Mouse (Mus musculus): ENCODE measurements around the gene Cntnap4. TPM values are rescaled to one million over a fixed set of nuclear protein-coding genes. Genes with fewer than 3 reads are reported as not detected.
"Not testable (repeated sequence)": the region's sequence is repeated elsewhere in the genome, so short reads cannot be mapped to it uniquely, and the experiment has no call there.

Gene Cntnap4
- polyA plus RNA-seq, 1 experiment from 2014 or later, result 12.6 TPM

DNA sequence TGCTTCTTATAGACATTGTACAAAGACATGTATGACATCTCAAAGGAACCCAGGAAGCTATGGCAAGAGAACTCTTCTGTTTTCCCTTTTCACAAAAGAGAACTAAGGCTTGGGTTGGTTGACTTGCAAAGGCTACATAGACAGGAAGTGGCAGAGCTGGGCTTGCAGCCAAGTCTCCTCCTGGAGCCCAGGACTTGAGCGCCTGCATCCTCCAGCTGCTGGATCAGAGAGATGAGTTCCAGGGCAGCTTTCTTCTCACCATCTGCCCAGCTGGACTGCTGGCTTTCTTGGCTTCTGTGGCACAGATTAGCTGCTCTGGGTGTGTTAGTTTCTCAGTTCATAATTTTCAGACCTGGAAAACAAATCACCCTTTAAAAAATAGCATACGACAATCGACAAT is 165.7 kb downstream of the Cntnap4 start:
- H3K27me3 ChIP-seq, result no peaks in the 10 kb centered on the region
- no peak overlapping the region for H3K27ac ChIP-seq (replicated peaks)
- no peak overlapping the region for H3K4me2 ChIP-seq
- H3K36me3 ChIP-seq, result no peaks in the 10 kb centered on the region
- H3K9me3 ChIP-seq, result no peaks in the 10 kb centered on the region
- no peak for ATAC-seq (ENCODE audit: low read depth)
- H3K4me3 ChIP-seq, result no peak overlapping the region
- no peak overlapping the region for H3K9ac ChIP-seq
- WGBS, result 86% methylated on average over 3 of the region's 3 CpGs
- no peaks in the 10 kb centered on the region for H3K4me1 ChIP-seq (replicated peaks)

DNA sequence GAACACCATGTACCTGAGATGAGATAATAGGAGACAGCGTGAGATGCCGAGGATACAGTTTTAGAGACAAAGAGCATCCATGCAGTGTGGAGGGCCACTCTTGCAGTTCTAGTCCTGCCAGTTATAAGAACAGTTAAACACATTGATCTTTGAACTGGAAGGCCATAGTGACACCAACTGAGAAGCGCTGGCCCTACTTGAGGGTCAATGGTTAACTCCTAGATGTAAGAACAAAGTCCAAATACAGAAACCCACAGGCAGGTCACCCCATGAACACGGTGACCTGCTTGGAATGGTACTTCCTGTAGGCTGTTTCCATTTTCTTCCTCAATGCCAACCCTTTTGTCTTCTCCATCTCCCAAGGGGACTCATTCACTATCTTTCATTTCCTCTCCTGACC is 173.5 kb downstream of the Cntnap4 start:
- Histone ChIP-seq H3K36me3 (no peaks in the 10 kb centered on the region), H3K4me1 (replicated peaks) (no peaks in the 10 kb centered on the region), H3K4me2 (no peak overlapping the region), H3K27me3 (no peaks in the 10 kb centered on the region), H3K4me3 (no peak overlapping the region), H3K9ac (no peak overlapping the region), H3K9me3 (no peaks in the 10 kb centered on the region), H3K27ac (replicated peaks) (no peak overlapping the region)
- 93% methylated on average over 4 of the region's 4 CpGs for WGBS
- ATAC-seq (ENCODE audit: low read depth), result no peak

DNA sequence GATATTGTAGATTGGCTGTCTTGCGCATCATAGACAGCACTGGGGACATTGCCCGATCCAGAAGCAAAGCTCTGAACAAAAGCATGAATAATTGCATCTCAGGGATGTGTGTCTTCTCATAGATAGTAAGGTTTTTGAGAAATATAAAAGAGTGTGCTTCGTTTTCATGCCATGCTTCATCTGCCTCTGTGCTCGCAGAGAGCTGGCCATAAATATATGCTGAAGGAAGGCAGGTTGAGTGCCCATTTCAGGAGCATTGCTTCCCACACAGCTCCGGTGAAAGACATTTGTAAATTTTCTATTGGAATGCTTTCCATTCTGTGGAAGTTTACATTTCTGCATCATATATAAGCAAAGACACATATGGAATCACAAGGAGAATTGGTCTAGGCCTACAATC is 177.5 kb downstream of the Cntnap4 start:
- no peak for ATAC-seq (ENCODE audit: low read depth)
- H3K36me3 ChIP-seq, result no peaks in the 10 kb centered on the region
- H3K4me1 ChIP-seq (replicated peaks), result no peaks in the 10 kb centered on the region
- no peak overlapping the region for H3K4me2 ChIP-seq
- 78% methylated on average over 5 of the region's 5 CpGs for WGBS
- H3K9me3 ChIP-seq, result no peaks in the 10 kb centered on the region
- no peak overlapping the region for H3K4me3 ChIP-seq
- H3K27ac ChIP-seq (replicated peaks), result 0 out of 2 replicates have a peak overlapping the region, but pooled peaks have one; percentile 9
- no peak overlapping the region for H3K9ac ChIP-seq
- H3K27me3 ChIP-seq, result no peaks in the 10 kb centered on the region

DNA sequence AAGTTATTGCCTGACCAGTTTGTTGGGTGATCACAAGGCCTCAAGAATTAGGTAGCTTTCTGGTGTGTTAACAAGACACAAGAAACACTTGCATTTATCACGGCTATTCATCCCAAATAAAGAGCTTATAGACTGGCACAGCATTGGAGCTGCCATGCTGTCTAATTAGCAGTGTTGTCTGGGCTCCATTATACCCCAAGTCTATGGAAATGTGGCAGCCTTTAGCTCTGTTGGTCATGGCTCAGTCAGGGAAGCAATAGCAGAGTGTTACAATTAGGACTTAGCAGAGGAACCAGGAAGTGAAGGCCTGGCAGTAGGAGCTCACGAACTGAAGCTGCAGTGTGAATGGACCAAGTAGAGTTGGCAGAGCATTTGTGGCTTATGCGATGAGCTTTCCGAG is 185.3 kb downstream of the Cntnap4 start:
- Histone ChIP-seq H3K9me3 (no peaks in the 10 kb centered on the region), H3K27me3 (no peaks in the 10 kb centered on the region), H3K9ac (no peak overlapping the region), H3K4me3 (no peak overlapping the region), H3K4me2 (no peak overlapping the region), H3K36me3 (no peaks in the 10 kb centered on the region), H3K27ac (replicated peaks) (no peak overlapping the region), H3K4me1 (replicated peaks) (no peaks in the 10 kb centered on the region)
- 76% methylated on average over 4 of the region's 4 CpGs for WGBS
- ATAC-seq (ENCODE audit: low read depth), result no peak

DNA sequence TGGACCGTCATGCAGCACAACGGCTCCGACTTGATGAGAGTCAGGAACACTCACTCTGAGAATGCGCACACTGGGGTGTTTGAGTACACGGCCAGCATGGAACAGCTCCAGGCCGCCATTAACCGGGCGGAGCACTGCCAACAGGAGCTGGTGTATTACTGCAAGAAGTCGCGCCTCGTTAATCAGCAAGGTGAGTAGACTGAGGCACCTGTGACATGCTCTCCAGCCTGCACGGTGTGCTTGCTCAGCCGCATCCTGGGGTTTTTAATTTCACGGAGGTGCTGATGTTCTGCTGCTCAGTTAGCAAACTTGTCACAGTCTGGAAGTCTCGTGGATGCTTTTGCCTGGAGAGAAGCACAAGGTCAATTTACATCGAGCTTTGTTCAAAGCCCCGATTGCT is 233.2 kb downstream of the Cntnap4 start:
- Histone ChIP-seq H3K4me3 (no peak overlapping the region), H3K9me3 (no peaks in the 10 kb centered on the region), H3K4me1 (replicated peaks) (no peaks in the 10 kb centered on the region), H3K27me3 (no peaks in the 10 kb centered on the region), H3K4me2 (no peak overlapping the region), H3K9ac (no peak overlapping the region), H3K27ac (replicated peaks) (no peak overlapping the region), H3K36me3 (no peaks in the 10 kb centered on the region)
- WGBS, result 93% methylated on average over 17 of the region's 17 CpGs
- no peak for ATAC-seq (ENCODE audit: low read depth)

DNA sequence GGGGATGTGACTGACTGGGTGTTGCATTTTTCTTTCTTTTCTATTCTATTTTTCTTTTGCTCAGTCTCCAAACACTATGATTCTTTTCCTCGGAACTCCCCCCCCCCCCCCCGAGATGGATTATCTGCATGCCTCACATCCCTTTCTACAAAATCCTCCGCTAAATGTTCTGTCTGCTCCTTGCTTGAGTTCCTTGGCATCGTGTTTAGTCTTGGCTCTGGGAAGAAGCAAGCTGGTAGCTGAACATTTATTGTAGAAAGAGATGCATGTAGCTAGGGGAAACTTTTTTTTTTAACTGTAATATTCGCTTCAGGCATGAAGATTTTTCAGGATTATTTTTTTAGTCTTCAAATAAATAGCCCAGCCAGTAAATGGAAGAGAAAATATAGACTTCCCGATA is 239.5 kb downstream of the Cntnap4 start:
- 80% methylated on average over 6 of the region's 6 CpGs for WGBS
- H3K4me1 ChIP-seq (replicated peaks), result no peaks in the 10 kb centered on the region
- no peak overlapping the region for H3K4me3 ChIP-seq
- ATAC-seq (ENCODE audit: low read depth), result no peak
- no peaks in the 10 kb centered on the region for H3K27me3 ChIP-seq
- H3K36me3 ChIP-seq, result no peaks in the 10 kb centered on the region
- H3K27ac ChIP-seq (replicated peaks), result no peak overlapping the region
- no peak overlapping the region for H3K4me2 ChIP-seq
- H3K9me3 ChIP-seq, result no peaks in the 10 kb centered on the region
- no peak overlapping the region for H3K9ac ChIP-seq

DNA sequence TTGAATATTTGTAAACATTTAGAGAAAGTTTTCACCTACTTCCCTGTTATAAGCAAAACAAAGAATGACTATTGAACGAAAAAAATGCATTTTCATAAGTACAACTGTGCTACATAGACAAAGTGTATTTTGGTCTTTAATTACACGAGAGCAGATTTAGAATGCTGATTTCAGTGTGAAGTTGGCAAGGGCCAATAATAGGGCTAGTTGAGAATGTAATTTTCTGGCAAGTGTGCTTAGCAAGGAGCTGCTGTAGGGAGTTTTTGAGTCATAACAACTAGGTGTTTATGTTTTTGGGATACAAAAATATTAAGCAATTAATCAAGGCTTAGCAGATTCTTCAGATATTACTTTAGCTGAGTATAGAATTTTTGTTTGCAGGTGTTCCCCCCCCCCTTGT is 271.2 kb downstream of the Cntnap4 start:
- no peak overlapping the region for H3K4me3 ChIP-seq
- WGBS, result 81% methylated on average over 2 of the region's 2 CpGs
- H3K9ac ChIP-seq, result no peak overlapping the region
- no peaks in the 10 kb centered on the region for H3K4me1 ChIP-seq (replicated peaks)
- no peak overlapping the region for H3K4me2 ChIP-seq
- H3K36me3 ChIP-seq, result no peaks in the 10 kb centered on the region
- H3K27me3 ChIP-seq, result no peaks in the 10 kb centered on the region
- no peak for ATAC-seq (ENCODE audit: low read depth)
- H3K27ac ChIP-seq (replicated peaks), result no peak overlapping the region
- H3K9me3 ChIP-seq, result no peaks in the 10 kb centered on the region

DNA sequence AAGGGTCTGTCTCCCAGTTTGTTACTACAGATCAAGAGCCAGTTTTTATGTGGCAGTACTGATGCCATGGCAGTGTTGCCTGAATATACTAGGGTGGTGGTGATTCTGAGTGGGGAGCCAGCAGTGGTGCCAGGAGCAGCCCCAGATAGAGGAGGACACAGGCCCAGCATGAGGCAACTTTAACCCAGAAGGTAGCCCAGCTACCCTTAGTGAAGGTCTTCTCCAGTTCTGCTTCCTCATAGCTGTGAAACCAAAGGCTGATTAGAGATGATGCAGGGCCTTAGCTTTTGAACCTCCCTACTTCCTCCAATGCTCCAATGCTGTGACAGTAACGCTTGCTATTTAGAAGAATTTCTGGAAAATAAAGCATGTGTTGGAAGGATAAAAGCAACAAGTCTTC is 279.7 kb downstream of the Cntnap4 start:
- 92% methylated on average over 1 of the region's 1 CpGs for WGBS

DNA sequence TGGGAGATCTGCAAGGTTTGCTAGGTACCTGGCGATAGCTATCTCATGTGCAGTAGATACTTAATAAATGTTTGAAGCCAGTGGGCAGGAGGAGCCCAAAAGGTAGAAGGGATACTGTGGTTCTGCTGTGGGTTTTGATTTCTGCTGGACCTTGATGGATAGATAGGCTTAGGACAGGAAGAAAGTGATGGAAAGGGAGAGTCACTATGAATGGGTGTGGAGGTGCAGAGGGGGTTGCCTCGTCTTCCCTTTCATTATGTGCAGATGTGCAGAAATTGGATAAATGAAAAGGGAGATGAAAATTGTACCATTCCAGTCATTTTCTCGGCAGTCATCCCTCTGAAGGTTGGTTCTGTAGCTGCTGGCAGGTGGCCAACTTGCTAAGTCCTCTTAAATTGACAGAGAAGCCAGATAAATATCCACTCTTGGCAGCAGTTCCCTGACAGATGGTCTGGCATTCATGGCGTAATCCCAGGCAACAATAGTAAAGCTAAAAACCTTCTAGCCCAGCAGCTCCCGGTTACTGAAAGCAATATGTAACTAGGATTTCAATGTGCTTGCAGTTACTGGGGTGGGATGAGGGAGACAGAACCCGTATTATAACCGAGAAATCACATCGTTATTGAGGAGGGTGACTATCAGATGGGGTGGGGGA is 336.7 kb downstream of the Cntnap4 start:
- Histone ChIP-seq H3K9ac (no peak overlapping the region), H3K9me3 (no peaks in the 10 kb centered on the region), H3K27ac (replicated peaks) (peak overlapping the region; percentile 82), H3K27me3 (no peaks in the 10 kb centered on the region), H3K4me2 (peak overlapping the region; percentile 27), H3K4me3 (no peak overlapping the region), H3K4me1 (replicated peaks) (peaks cover 27% of the 10 kb centered on the region), H3K36me3 (no peaks in the 10 kb centered on the region)
- WGBS, result 23% methylated on average over 8 of the region's 8 CpGs
- peak; percentile 79 for ATAC-seq (ENCODE audit: low read depth)

More for the DNA sequence above, 279.7 kb downstream of the Cntnap4 start:
- not testable (repeated sequence) for H3K9me3 ChIP-seq; H3K36me3 ChIP-seq; H3K27me3 ChIP-seq; H3K27ac ChIP-seq (replicated peaks); ATAC-seq (ENCODE audit: low read depth); H3K4me3 ChIP-seq; H3K4me1 ChIP-seq (replicated peaks); H3K4me2 ChIP-seq; H3K9ac ChIP-seq

DNA sequence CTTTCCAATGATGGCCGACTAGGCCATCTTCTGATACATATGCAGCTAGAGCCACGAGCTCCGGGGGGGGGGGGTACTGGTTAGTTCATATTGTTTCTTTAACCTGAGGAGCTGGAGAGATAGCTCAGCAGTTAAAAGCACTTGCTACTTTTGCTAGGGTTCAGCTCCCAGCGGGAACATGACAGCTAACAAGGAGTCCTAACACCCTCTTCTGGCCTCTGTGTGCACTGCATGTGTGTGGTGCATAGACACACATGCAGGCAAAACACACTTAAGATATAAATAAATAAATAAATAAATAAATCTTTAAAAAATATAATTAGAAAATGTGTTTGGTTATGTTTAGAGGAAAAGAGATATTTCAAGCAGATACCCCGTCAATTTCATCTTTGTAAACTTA is 339.7 kb downstream of the Cntnap4 start:
- no peak overlapping the region for H3K4me3 ChIP-seq
- H3K36me3 ChIP-seq, result no peaks in the 10 kb centered on the region
- 64% methylated on average over 5 of the region's 5 CpGs for whole genome bisulfite sequencing
- no peak overlapping the region for H3K4me2 ChIP-seq
- ATAC-seq (ENCODE audit: low read depth), result no peak
- H3K4me1 ChIP-seq (replicated peaks), result peaks cover 31% of the 10 kb centered on the region
- no peak overlapping the region for H3K27ac ChIP-seq (replicated peaks)
- H3K9me3 ChIP-seq, result no peaks in the 10 kb centered on the region
- H3K27me3 ChIP-seq, result no peaks in the 10 kb centered on the region
- no peak overlapping the region for H3K9ac ChIP-seq

DNA sequence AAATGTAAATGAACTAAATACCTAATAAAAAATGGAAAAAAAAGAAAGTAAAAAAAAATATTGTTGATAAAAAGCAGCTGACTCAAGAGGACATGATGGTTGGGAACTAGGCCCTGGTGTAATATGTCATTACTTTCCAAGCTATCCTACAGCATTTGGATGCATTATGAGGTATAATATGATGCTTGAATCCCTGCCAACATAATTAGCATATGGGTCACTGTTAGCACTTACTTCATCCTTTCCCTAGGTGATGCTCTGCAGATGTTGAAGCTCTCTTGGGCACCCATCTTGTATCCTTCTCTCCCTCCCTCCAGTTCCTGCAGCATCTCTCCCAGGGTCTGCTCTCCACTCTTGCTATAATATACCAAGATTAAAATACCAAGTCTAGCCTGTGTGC is 341.6 kb downstream of the Cntnap4 start:
- H3K27ac ChIP-seq (replicated peaks), result peak overlapping the region; percentile 56; the same call in 1 of the 2 replicates
- no peaks in the 10 kb centered on the region for H3K36me3 ChIP-seq
- H3K4me2 ChIP-seq, result no peak overlapping the region
- H3K9me3 ChIP-seq, result no peaks in the 10 kb centered on the region
- H3K9ac ChIP-seq, result no peak overlapping the region
- H3K4me1 ChIP-seq (replicated peaks), result peaks cover 24% of the 10 kb centered on the region
- ATAC-seq (ENCODE audit: low read depth), result no peak
- H3K27me3 ChIP-seq, result no peaks in the 10 kb centered on the region
- no peak overlapping the region for H3K4me3 ChIP-seq

DNA sequence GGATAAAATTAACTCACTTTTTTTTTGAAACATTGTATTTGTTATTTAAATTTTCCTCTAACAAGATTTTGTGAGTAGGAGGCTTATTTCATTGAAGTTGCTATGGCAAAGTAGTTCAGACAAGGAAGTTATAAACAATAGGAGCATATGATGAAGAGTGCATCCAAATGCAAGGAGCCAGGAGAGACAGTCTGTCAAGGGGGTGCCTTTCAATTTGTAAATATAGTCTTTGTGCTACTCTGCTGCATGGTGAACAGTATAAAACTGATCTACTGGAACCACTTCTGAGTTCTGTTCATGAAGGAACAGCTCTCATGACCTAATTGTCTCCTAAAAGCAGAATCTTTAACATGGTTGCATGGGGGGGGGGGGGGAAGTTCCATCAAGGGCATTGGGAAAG is 352.3 kb downstream of the Cntnap4 start:
- Histone ChIP-seq H3K27me3 (no peaks in the 10 kb centered on the region), H3K4me2 (no peak overlapping the region), H3K9ac (no peak overlapping the region)

DNA sequence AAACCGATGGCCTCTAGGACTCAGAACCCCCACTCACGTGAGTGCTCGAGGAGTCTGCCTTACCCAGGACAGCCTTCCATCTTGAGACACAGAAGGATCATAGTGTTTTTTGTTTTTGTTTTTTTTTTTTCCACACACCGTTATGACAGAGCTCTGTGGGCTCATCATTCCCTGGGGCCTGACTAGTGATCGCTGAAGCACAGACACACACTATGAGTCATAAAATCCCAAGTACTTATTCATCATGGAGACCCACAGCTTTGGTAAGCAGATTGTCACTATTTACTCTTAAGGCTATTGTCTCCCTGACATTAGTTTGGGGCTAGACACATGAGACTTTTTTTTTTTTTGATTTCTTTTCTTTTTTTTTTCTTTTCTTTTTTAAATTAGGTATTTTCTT is 352.9 kb downstream of the Cntnap4 start:
- no peak for ATAC-seq (ENCODE audit: low read depth)
- Histone ChIP-seq H3K4me2 (no peak overlapping the region), H3K27me3 (no peaks in the 10 kb centered on the region), H3K9ac (no peak overlapping the region), H3K4me1 (replicated peaks) (peaks cover 8% of the 10 kb centered on the region), H3K27ac (replicated peaks) (0 out of 2 replicates have a peak overlapping the region, but pooled peaks have one; percentile 46), H3K4me3 (no peak overlapping the region), H3K9me3 (no peaks in the 10 kb centered on the region), H3K36me3 (no peaks in the 10 kb centered on the region)
- 63% methylated on average over 5 of the region's 5 CpGs for WGBS

More for the DNA sequence above, 352.3 kb downstream of the Cntnap4 start:
- no peak for ATAC-seq (ENCODE audit: low read depth)
- Histone ChIP-seq H3K4me1 (replicated peaks) (peaks cover 8% of the 10 kb centered on the region), H3K4me3 (no peak overlapping the region), H3K36me3 (no peaks in the 10 kb centered on the region), H3K9me3 (no peaks in the 10 kb centered on the region), H3K27ac (replicated peaks) (0 out of 2 replicates have a peak overlapping the region, but pooled peaks have one; percentile 46)

Measured in neural tube, embryonic 13.5 days (tissue).